Mouse (Mus musculus) spleen, adult 2 months (tissue): Measurements from ENCODE around the gene Prkar2b.

ENCODE experiments used
- CTCF ChIP-seq: fragments of 200-500 bp; IDR thresholded peaks from 2 replicates; pipeline ENCODE4 v1.5.1; 2011; ENCODE audit warnings: mild to moderate bottlenecking, inconsistent platforms; ENCODE audit not compliant: insufficient read depth, insufficient read length, insufficient replicate concordance; ENCODE audit errors: extremely low read depth
- POLR2A ChIP-seq: fragments of 200-500 bp; IDR thresholded peaks from 2 replicates; pipeline ENCODE4 v1.6.1; 2011; ENCODE audit warnings: low read depth, low read length, inconsistent platforms

- TF ChIP-seq CTCF (no peak), POLR2A (no peak)
Observed at GRCm38 (mm10) chr12:31986463-31986862, 74.6 kb downstream of the Prkar2b start.
